Mouse (Mus musculus) brain, embryonic 18.5 days (tissue): ENCODE measurements around the gene Lyrm9.

ENCODE experiments used
- DNase-seq: peaks from one replicate; pipeline ENCODE4 v3.0.0-alpha.2; 2012; ENCODE audit warnings: low read depth, low spot score

Lyrm9 gene

GRCm38 (mm10) chr11:78814461-78814941 is 11.9 kb upstream of the Lyrm9 start:
- no peak for DNase-seq

- no peak for DNase-seq
Measured at GRCm38 (mm10) chr11:78815986-78816792, 10.2 kb upstream of the Lyrm9 start.

- no peak for DNase-seq
Measured at GRCm38 (mm10) chr11:78817311-78818022, 8.9 kb upstream of the Lyrm9 start.

GRCm38 (mm10) chr11:78820337-78821000 is 5.9 kb upstream of the Lyrm9 start:
- DNase-seq: no peak

GRCm38 (mm10) chr11:78822792-78823498 is 3.4 kb upstream of the Lyrm9 start:
- no peak for DNase-seq

GRCm38 (mm10) chr11:78827546-78827945 is 1.2 kb downstream of the Lyrm9 start:
- no peak for DNase-seq

GRCm38 (mm10) chr11:78828386-78828785 is 2.0 kb downstream of the Lyrm9 start:
- no peak for DNase-seq

GRCm38 (mm10) chr11:78829373-78829772 is 3.0 kb downstream of the Lyrm9 start:
- no peak for DNase-seq

GRCm38 (mm10) chr11:78830180-78830579 is 3.8 kb downstream of the Lyrm9 start:
- DNase-seq: no peak

GRCm38 (mm10) chr11:78831716-78832115 is 5.3 kb downstream of the Lyrm9 start:
- no peak for DNase-seq

GRCm38 (mm10) chr11:78832117-78832726 is 5.8 kb downstream of the Lyrm9 start:
- DNase-seq: no peak

- no peak for DNase-seq
Measured at GRCm38 (mm10) chr11:78832816-78833314, 6.5 kb downstream of the Lyrm9 start.

- no peak for DNase-seq
Measured at GRCm38 (mm10) chr11:78836486-78836885, 10.1 kb downstream of the Lyrm9 start.

GRCm38 (mm10) chr11:78837989-78838388 is 11.6 kb downstream of the Lyrm9 start:
- no peak for DNase-seq

- DNase-seq: no peak
Measured at GRCm38 (mm10) chr11:78839491-78839890, 13.1 kb downstream of the Lyrm9 start.

GRCm38 (mm10) chr11:78840141-78840540 is 13.8 kb downstream of the Lyrm9 start:
- DNase-seq: no peak

GRCm38 (mm10) chr11:78841987-78842386 is 15.6 kb downstream of the Lyrm9 start:
- no peak for DNase-seq

GRCm38 (mm10) chr11:78846620-78847019 is 20.2 kb downstream of the Lyrm9 start:
- no peak for DNase-seq

- DNase-seq: no peak
Measured at GRCm38 (mm10) chr11:78847884-78848848, 21.8 kb downstream of the Lyrm9 start.

GRCm38 (mm10) chr11:78849859-78850258 is 23.5 kb downstream of the Lyrm9 start:
- no peak for DNase-seq
